Mouse (Mus musculus): ENCODE results near the gene Papln. TPM values are rescaled to one million over a fixed set of nuclear protein-coding genes. Genes with fewer than 3 reads are reported as not detected.

Papln gene
- polyA plus RNA-seq, 1 experiment = 11.7 TPM

- no peaks in the 10 kb centered on the region for H3K4me1 ChIP-seq (ENCODE audit: control insufficient read depth, insufficient read depth, insufficient read length, low read length)
- no peak overlapping the region for H3K4me3 ChIP-seq (ENCODE audit: low read depth, low read length)
- no peaks in the 10 kb centered on the region for H3K36me3 ChIP-seq (ENCODE audit: control insufficient read depth, insufficient read depth, low read length)
- TF ChIP-seq POLR2A (IDR thresholded peaks at IDR 0.05; ENCODE audit: low read depth, low read length) (no peak), CTCF (IDR thresholded peaks at IDR 0.05; ENCODE audit: extremely low read depth, insufficient read length, insufficient replicate concordance, low read depth, low read length) (no peak)
- 92% methylated on average over 3 of the region's 3 CpGs for WGBS
- no peaks in the 10 kb centered on the region for H3K27me3 ChIP-seq (ENCODE audit: control insufficient read depth, insufficient read depth, low read length)
- no peak overlapping the region for H3K27ac ChIP-seq (ENCODE audit: insufficient read depth, low read depth, low read length)
Observed at GRCm38 (mm10) chr12:83780181-83780580, 16.7 kb downstream of the Papln start.

- 76% methylated on average over 7 of the region's 7 CpGs for WGBS
- Histone ChIP-seq H3K36me3 (ENCODE audit: control insufficient read depth, insufficient read depth, low read length) (no peaks in the 10 kb centered on the region), H3K27me3 (ENCODE audit: control insufficient read depth, insufficient read depth, low read length) (no peaks in the 10 kb centered on the region), H3K27ac (ENCODE audit: insufficient read depth, low read depth, low read length) (no peak overlapping the region), H3K4me3 (ENCODE audit: low read depth, low read length) (no peak overlapping the region), H3K4me1 (ENCODE audit: control insufficient read depth, insufficient read depth, insufficient read length, low read length) (no peaks in the 10 kb centered on the region)
- no peak for TF ChIP-seq POLR2A (IDR thresholded peaks at IDR 0.05; ENCODE audit: low read depth, low read length)
- no peak for TF ChIP-seq CTCF (IDR thresholded peaks at IDR 0.05; ENCODE audit: extremely low read depth, insufficient read length, insufficient replicate concordance, low read depth, low read length)
Observed at GRCm38 (mm10) chr12:83781204-83781603, 17.8 kb downstream of the Papln start.

GRCm38 (mm10) chr12:83781640-83782278 is 18.3 kb downstream of the Papln start:
- no peaks in the 10 kb centered on the region for H3K27me3 ChIP-seq (ENCODE audit: control insufficient read depth, insufficient read depth, low read length)
- no peak overlapping the region for H3K27ac ChIP-seq (ENCODE audit: insufficient read depth, low read depth, low read length)
- H3K36me3 ChIP-seq (ENCODE audit: control insufficient read depth, insufficient read depth, low read length) = no peaks in the 10 kb centered on the region
- no peak for TF ChIP-seq POLR2A (IDR thresholded peaks at IDR 0.05; ENCODE audit: low read depth, low read length)
- TF ChIP-seq CTCF (IDR thresholded peaks at IDR 0.05; ENCODE audit: extremely low read depth, insufficient read length, insufficient replicate concordance, low read depth, low read length) = no peak
- 84% methylated on average over 23 of the region's 23 CpGs for WGBS
- H3K4me3 ChIP-seq (ENCODE audit: low read depth, low read length) = no peak overlapping the region
- no peaks in the 10 kb centered on the region for H3K4me1 ChIP-seq (ENCODE audit: control insufficient read depth, insufficient read depth, insufficient read length, low read length)

- TF ChIP-seq CTCF (IDR thresholded peaks at IDR 0.05; ENCODE audit: extremely low read depth, insufficient read length, insufficient replicate concordance, low read depth, low read length) (no peak), POLR2A (IDR thresholded peaks at IDR 0.05; ENCODE audit: low read depth, low read length) (no peak)
- no peak overlapping the region for H3K4me3 ChIP-seq (ENCODE audit: low read depth, low read length)
- H3K4me1 ChIP-seq (ENCODE audit: control insufficient read depth, insufficient read depth, insufficient read length, low read length) = no peaks in the 10 kb centered on the region
- H3K36me3 ChIP-seq (ENCODE audit: control insufficient read depth, insufficient read depth, low read length) = no peaks in the 10 kb centered on the region
- H3K27ac ChIP-seq (ENCODE audit: insufficient read depth, low read depth, low read length) = no peak overlapping the region
- no peaks in the 10 kb centered on the region for H3K27me3 ChIP-seq (ENCODE audit: control insufficient read depth, insufficient read depth, low read length)
- 92% methylated on average over 10 of the region's 10 CpGs for WGBS
Observed at GRCm38 (mm10) chr12:83782669-83783068, 19.2 kb downstream of the Papln start.

DNA sequence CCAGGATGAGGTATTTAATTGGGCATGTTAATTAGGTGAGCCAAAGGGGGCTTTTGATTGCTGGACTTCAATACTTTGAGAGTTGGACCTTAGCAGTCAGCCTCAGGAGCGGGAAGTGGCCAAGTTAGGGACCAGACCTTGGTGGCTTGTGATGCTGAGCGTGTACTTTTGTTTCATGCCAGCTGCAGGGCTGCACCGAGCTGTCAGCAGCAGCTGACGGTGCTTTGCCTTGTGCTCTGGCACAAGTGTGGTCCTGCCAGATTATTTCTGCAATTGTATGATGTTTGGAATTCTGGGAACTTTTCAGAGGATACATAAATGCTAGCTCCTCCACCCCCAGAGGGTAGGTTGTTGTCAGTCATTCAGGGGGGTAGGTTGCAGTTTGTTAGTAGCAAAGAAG is 21.9 kb downstream of the Papln start:
- 81% methylated on average over 4 of the region's 4 CpGs for whole genome bisulfite sequencing
- Histone ChIP-seq H3K36me3 (ENCODE audit: control insufficient read depth, insufficient read depth, low read length) (no peaks in the 10 kb centered on the region), H3K4me3 (ENCODE audit: low read depth, low read length) (no peak overlapping the region), H3K27me3 (ENCODE audit: control insufficient read depth, insufficient read depth, low read length) (no peaks in the 10 kb centered on the region), H3K27ac (ENCODE audit: insufficient read depth, low read depth, low read length) (no peak overlapping the region), H3K4me1 (ENCODE audit: control insufficient read depth, insufficient read depth, insufficient read length, low read length) (no peaks in the 10 kb centered on the region)
- TF ChIP-seq CTCF (IDR thresholded peaks at IDR 0.05; ENCODE audit: extremely low read depth, insufficient read length, insufficient replicate concordance, low read depth, low read length) (no peak), POLR2A (IDR thresholded peaks at IDR 0.05; ENCODE audit: low read depth, low read length) (no peak)

- H3K36me3 ChIP-seq (ENCODE audit: control insufficient read depth, insufficient read depth, low read length) = peaks cover 11% of the 10 kb centered on the region
- no peak overlapping the region for H3K27ac ChIP-seq (ENCODE audit: insufficient read depth, low read depth, low read length)
- WGBS = 88% methylated on average over 17 of the region's 17 CpGs
- TF ChIP-seq POLR2A (IDR thresholded peaks at IDR 0.05; ENCODE audit: low read depth, low read length) (no peak), CTCF (IDR thresholded peaks at IDR 0.05; ENCODE audit: extremely low read depth, insufficient read length, insufficient replicate concordance, low read depth, low read length) (no peak)
- H3K4me1 ChIP-seq (ENCODE audit: control insufficient read depth, insufficient read depth, insufficient read length, low read length) = no peaks in the 10 kb centered on the region
- H3K27me3 ChIP-seq (ENCODE audit: control insufficient read depth, insufficient read depth, low read length) = no peaks in the 10 kb centered on the region
- no peak overlapping the region for H3K4me3 ChIP-seq (ENCODE audit: low read depth, low read length)
Observed at GRCm38 (mm10) chr12:83789051-83789780, 25.8 kb downstream of the Papln start.

DNA sequence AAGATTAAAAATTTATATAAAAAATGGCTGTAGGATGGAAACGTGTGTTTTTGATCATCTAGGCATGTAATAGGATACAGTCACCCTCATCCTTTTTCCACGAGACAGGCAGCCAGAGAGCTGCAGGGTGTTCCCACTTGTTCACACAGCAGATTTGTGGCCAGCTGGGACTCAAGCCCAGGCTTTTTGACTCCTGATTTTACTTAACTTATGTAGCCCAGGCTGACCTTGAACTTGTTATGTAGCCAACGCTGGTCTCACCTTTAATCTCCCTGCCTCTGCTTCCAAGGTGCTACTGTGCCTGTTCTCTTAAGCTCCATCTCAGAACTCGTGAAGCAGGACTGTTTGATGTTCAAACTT is 26.3 kb downstream of the Papln start:
- 62% methylated on average over 4 of the region's 4 CpGs for WGBS
- TF ChIP-seq CTCF (IDR thresholded peaks at IDR 0.05; ENCODE audit: extremely low read depth, insufficient read length, insufficient replicate concordance, low read depth, low read length) = no peak
- no peak for TF ChIP-seq POLR2A (IDR thresholded peaks at IDR 0.05; ENCODE audit: low read depth, low read length)
- Histone ChIP-seq H3K4me1 (ENCODE audit: control insufficient read depth, insufficient read depth, insufficient read length, low read length) (no peaks in the 10 kb centered on the region), H3K4me3 (ENCODE audit: low read depth, low read length) (no peak overlapping the region), H3K36me3 (ENCODE audit: control insufficient read depth, insufficient read depth, low read length) (peaks cover 11% of the 10 kb centered on the region), H3K27me3 (ENCODE audit: control insufficient read depth, insufficient read depth, low read length) (no peaks in the 10 kb centered on the region), H3K27ac (ENCODE audit: insufficient read depth, low read depth, low read length) (no peak overlapping the region)

All from small intestine, adult 2 months (tissue).